Mouse (Mus musculus) liver, adult (tissue): Measurements from ENCODE around the gene Selenbp1.

Source experiments
- GATA4 ChIP-seq: IDR thresholded peaks from 2 replicates; pipeline ENCODE4 v1.6.1; 2014; ENCODE audit warnings: mild to moderate bottlenecking, low read length; ENCODE audit not compliant: insufficient replicate concordance

The Selenbp1 gene

DNA sequence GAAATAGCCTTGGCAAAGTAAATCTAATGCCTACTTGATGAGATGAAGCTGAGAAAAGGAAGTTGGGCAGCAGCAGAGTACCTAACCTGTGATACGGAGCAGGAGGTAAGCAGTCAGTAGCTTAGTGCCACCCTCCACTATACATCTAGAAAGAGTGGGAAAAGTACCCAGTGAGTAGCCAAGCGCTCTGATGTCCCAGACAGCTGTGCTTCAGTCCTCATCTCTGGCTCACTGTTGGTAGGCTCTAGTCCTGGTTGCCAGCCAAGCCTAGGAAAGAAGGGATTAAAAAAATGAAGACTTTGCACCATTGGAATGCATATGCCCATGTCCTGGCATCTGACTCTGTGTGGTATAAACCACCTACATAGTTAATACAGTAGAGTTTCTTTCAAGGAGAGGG lies 52.7 kb downstream of the Selenbp1 start:
- TF ChIP-seq GATA4 = no peak

DNA sequence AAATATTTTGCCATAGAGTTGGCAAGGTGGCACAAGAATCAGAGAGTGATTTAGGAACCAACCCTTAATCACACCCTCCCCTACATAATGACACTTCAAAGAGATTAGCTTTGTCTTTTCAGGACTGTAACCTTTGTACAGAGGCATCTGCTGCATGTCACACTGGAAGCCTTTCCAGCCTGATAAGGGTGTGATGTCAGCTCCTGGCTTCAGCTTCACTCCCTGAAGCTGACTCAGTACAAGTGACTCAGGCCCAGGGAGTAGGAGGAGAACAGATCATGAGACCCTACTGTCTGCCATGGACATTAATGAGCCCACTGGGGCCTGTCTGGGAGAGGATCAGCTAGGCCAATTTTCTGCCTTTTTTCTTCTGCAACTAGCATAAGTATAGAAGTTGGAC lies 54.7 kb downstream of the Selenbp1 start:
- peak; percentile 68; the same call in 1 of the 2 replicates for TF ChIP-seq GATA4

- no peak for TF ChIP-seq GATA4
These were observed 56.4 kb downstream of the Selenbp1 start for GRCm38 (mm10) chr3:94989159-94989761.
